Mouse (Mus musculus) liver, embryonic 11.5 days (tissue): ENCODE measurements around the gene Clspn. TPM values are rescaled to one million over a fixed set of nuclear protein-coding genes. Genes with fewer than 3 reads are reported as not detected.
A peak's percentile ranks its signal among the peaks of the same experiment; 100 is the strongest.

Experiments used
- ATAC-seq: fragments of 200-750 bp; cut with Nextera tagmentation; replicated peaks from 2 replicates; pipeline ENCODE4 v1.8.0; 2017; ENCODE audit warnings: moderate number of reproducible peaks, mild to moderate bottlenecking, moderate TSS enrichment, moderate library complexity; ENCODE audit not compliant: low FRiP score
- DNase-seq: peaks from one replicate; pipeline ENCODE4 v3.0.0-alpha.2; 2017; ENCODE audit warnings: low spot score
- H3K27ac ChIP-seq: fragments of 300-500 bp; sonication (generic); 2 replicates; pipeline ENCODE4 v1.5.1; 2014; ENCODE audit warnings: mild to moderate bottlenecking, low read depth, low read length, control low read depth
- H3K27me3 ChIP-seq: fragments of 300-500 bp; sonication (generic); replicated peaks from 2 replicates; pipeline ENCODE4 v1.6.1; 2014; ENCODE audit warnings: low read length, mixed read lengths; ENCODE audit not compliant: control insufficient read depth, insufficient read depth
- H3K36me3 ChIP-seq: fragments of 300-500 bp; sonication (generic); 2 replicates; pipeline ENCODE4 v1.6.1; 2014; ENCODE audit warnings: mild to moderate bottlenecking, low read length, moderate library complexity, mixed read lengths; ENCODE audit not compliant: control insufficient read depth, insufficient read depth
- H3K4me1 ChIP-seq: fragments of 300-500 bp; sonication (generic); replicated peaks from 2 replicates; pipeline ENCODE4 v1.6.1; 2014; ENCODE audit warnings: low read length, mixed read lengths; ENCODE audit not compliant: control insufficient read depth, insufficient read depth
- H3K4me2 ChIP-seq: fragments of 300-500 bp; sonication (generic); 2 replicates; pipeline ENCODE4 v1.6.1; 2014; ENCODE audit warnings: mild to moderate bottlenecking, control low read depth, moderate library complexity
- H3K4me3 ChIP-seq: fragments of 300-500 bp; sonication (generic); 2 replicates; pipeline ENCODE4 v1.5.1; 2014; ENCODE audit warnings: low read depth, low read length, control low read depth
- H3K9ac ChIP-seq: fragments of 300-500 bp; sonication (generic); 2 replicates; pipeline ENCODE4 v1.6.1; 2014; ENCODE audit warnings: low read depth, low read length, control low read depth
- H3K9me3 ChIP-seq: fragments of 300-500 bp; sonication (generic); 2 replicates; pipeline ENCODE4 v1.6.1; 2016; ENCODE audit warnings: low read length, inconsistent platforms, mixed read lengths; ENCODE audit not compliant: control insufficient read depth
- WGBS: fragments of 180-500 bp; shearing (Covaris S2); extraction: QIAGEN DNeasy Blood & Tissue Kit; methylation state at CpG from one replicate; pipeline ENCODE4 v1.1.7; 2014; 5-methylcytosine and 5-hydroxymethylcytosine counted together
- polyA plus RNA-seq: library from polyadenylated mRNA; unstranded; fragments of >200 nt; fragmentation: Nextera tagmentation; extraction: Ambion mirVana; gene quantifications from 2 replicates; pipeline ENCODE4 v1.2.1, GENCODE M21; 2014

Clspn gene
- polyA plus RNA-seq, 1 experiment from 2014 or later = 51.6 TPM

- Histone ChIP-seq H3K9me3 (no peaks in the 10 kb centered on the region), H3K4me3 (no peak overlapping the region), H3K9ac (no peak overlapping the region), H3K27me3 (no peaks in the 10 kb centered on the region), H3K36me3 (peaks cover 69% of the 10 kb centered on the region), H3K4me2 (no peak overlapping the region), H3K27ac (no peak overlapping the region), H3K4me1 (no peaks in the 10 kb centered on the region)
- DNase-seq = no peak
- WGBS = 82% methylated on average over 3 of the region's 3 CpGs
- ATAC-seq = no peak
Measured at GRCm38 (mm10) chr4:126577920-126578319, 21.2 kb downstream of the Clspn start.

- Histone ChIP-seq H3K36me3 (peaks cover 63% of the 10 kb centered on the region), H3K27me3 (no peaks in the 10 kb centered on the region), H3K4me3 (no peak overlapping the region), H3K4me2 (no peak overlapping the region), H3K9ac (no peak overlapping the region), H3K4me1 (no peaks in the 10 kb centered on the region), H3K27ac (no peak overlapping the region), H3K9me3 (no peaks in the 10 kb centered on the region)
- ATAC-seq (no peak), DNase-seq (no peak)
- WGBS = 78% methylated on average over 2 of the region's 2 CpGs
Measured at GRCm38 (mm10) chr4:126579077-126579476, 22.3 kb downstream of the Clspn start.

GRCm38 (mm10) chr4:126585739-126586138 is 29.0 kb downstream of the Clspn start:
- Histone ChIP-seq H3K36me3 (peaks cover 50% of the 10 kb centered on the region), H3K4me3 (no peak overlapping the region), H3K27ac (no peak overlapping the region), H3K9ac (no peak overlapping the region), H3K4me1 (no peaks in the 10 kb centered on the region), H3K27me3 (no peaks in the 10 kb centered on the region), H3K9me3 (no peaks in the 10 kb centered on the region), H3K4me2 (no peak overlapping the region)
- WGBS = 94% methylated on average over 13 of the region's 13 CpGs
- DNase-seq (no peak), ATAC-seq (no peak)

- Histone ChIP-seq H3K27ac (no peak overlapping the region), H3K27me3 (no peaks in the 10 kb centered on the region), H3K36me3 (peaks cover 44% of the 10 kb centered on the region), H3K9me3 (no peaks in the 10 kb centered on the region), H3K4me2 (no peak overlapping the region), H3K4me1 (no peaks in the 10 kb centered on the region), H3K4me3 (no peak overlapping the region), H3K9ac (no peak overlapping the region)
- 80% methylated on average over 6 of the region's 6 CpGs for WGBS
- DNase-seq (no peak), ATAC-seq (no peak)
Measured at GRCm38 (mm10) chr4:126592039-126592438, 35.3 kb downstream of the Clspn start.

- ATAC-seq (no peak), DNase-seq (peak; percentile 42)
- Histone ChIP-seq H3K4me2 (no peak overlapping the region), H3K9me3 (no peaks in the 10 kb centered on the region), H3K4me1 (no peaks in the 10 kb centered on the region), H3K27me3 (0 out of 2 replicates have a peak, but pooled peaks cover 3% of the 10 kb centered on the region), H3K4me3 (no peak overlapping the region), H3K9ac (no peak overlapping the region), H3K36me3 (no peaks in the 10 kb centered on the region), H3K27ac (no peak overlapping the region)
- WGBS = 35% methylated on average over 8 of the region's 8 CpGs
Measured at GRCm38 (mm10) chr4:126599971-126600754, 43.4 kb downstream of the Clspn start.

- H3K4me1 ChIP-seq = no peaks in the 10 kb centered on the region
- DNase-seq (no peak), ATAC-seq (no peak)
- WGBS = 32% methylated on average over 18 of the region's 22 CpGs
- H3K4me2 ChIP-seq = peak overlapping the region; percentile 38
- 0 out of 2 replicates have a peak, but pooled peaks cover 3% of the 10 kb centered on the region for H3K27me3 ChIP-seq
- no peak overlapping the region for H3K9ac ChIP-seq
- no peak overlapping the region for H3K4me3 ChIP-seq
- no peaks in the 10 kb centered on the region for H3K36me3 ChIP-seq
- no peak overlapping the region for H3K27ac ChIP-seq
- H3K9me3 ChIP-seq = no peaks in the 10 kb centered on the region
Measured at GRCm38 (mm10) chr4:126601597-126602444, 45.1 kb downstream of the Clspn start.

- Histone ChIP-seq H3K4me2 (no peak overlapping the region; the same call in 1 of the 2 replicates), H3K27me3 (0 out of 2 replicates have a peak, but pooled peaks cover 3% of the 10 kb centered on the region), H3K9me3 (no peaks in the 10 kb centered on the region), H3K36me3 (no peaks in the 10 kb centered on the region), H3K4me3 (no peak overlapping the region), H3K27ac (no peak overlapping the region), H3K4me1 (no peaks in the 10 kb centered on the region), H3K9ac (no peak overlapping the region)
- no peak for ATAC-seq
- 16% methylated on average over 6 of the region's 6 CpGs for WGBS
- DNase-seq = no peak
Measured at GRCm38 (mm10) chr4:126602445-126602762, 45.7 kb downstream of the Clspn start.

GRCm38 (mm10) chr4:126604141-126604540 is 47.4 kb downstream of the Clspn start:
- ATAC-seq = no peak
- Histone ChIP-seq H3K4me1 (no peaks in the 10 kb centered on the region), H3K9ac (no peak overlapping the region), H3K4me3 (no peak overlapping the region), H3K27me3 (0 out of 2 replicates have a peak, but pooled peaks cover 3% of the 10 kb centered on the region), H3K36me3 (no peaks in the 10 kb centered on the region), H3K4me2 (no peak overlapping the region), H3K27ac (no peak overlapping the region), H3K9me3 (no peaks in the 10 kb centered on the region)
- 76% methylated on average over 2 of the region's 2 CpGs for WGBS
- DNase-seq = no peak
